Mouse (Mus musculus) kidney, postnatal 0 days (tissue): ENCODE data around the gene Stap1. TPM values are rescaled to one million over a fixed set of nuclear protein-coding genes. Genes with fewer than 3 reads are reported as not detected.

Experiments used
- ATAC-seq: fragments of 200-750 bp; cut with Nextera tagmentation; replicated peaks from 2 replicates; pipeline ENCODE4 v1.8.0; 2017; ENCODE audit warnings: low read depth, moderate number of reproducible peaks, moderate TSS enrichment, moderate library complexity; ENCODE audit not compliant: low FRiP score
- DNase-seq: peaks from one replicate; pipeline ENCODE4 v3.0.0-alpha.2; 2016; ENCODE audit warnings: low spot score
- H3K27ac ChIP-seq: fragments of 300-500 bp; sonication (generic); 2 replicates; pipeline ENCODE4 v1.5.1; 2014; ENCODE audit warnings: mild to moderate bottlenecking
- H3K27me3 ChIP-seq: fragments of 300-500 bp; sonication (generic); 2 replicates; pipeline ENCODE4 v1.6.1; 2014; ENCODE audit warnings: low read length, mixed read lengths; ENCODE audit not compliant: insufficient read depth
- H3K36me3 ChIP-seq: fragments of 300-500 bp; sonication (generic); 2 replicates; pipeline ENCODE4 v1.6.1; 2014; ENCODE audit warnings: low read length, mixed read lengths; ENCODE audit not compliant: insufficient read depth
- H3K4me1 ChIP-seq: fragments of 300-500 bp; sonication (generic); replicated peaks from 2 replicates; pipeline ENCODE4 v1.6.1; 2014; ENCODE audit warnings: antibody characterized with exemption, low read length, mixed read lengths; ENCODE audit not compliant: insufficient read depth
- H3K4me2 ChIP-seq: fragments of 300-500 bp; sonication (generic); 2 replicates; pipeline ENCODE4 v1.6.1; 2014; ENCODE audit warnings: mild to moderate bottlenecking, low read length, moderate library complexity, mixed read lengths
- H3K4me3 ChIP-seq: fragments of 300-500 bp; sonication (generic); replicated peaks from 2 replicates; pipeline ENCODE4 v1.5.1; 2014; ENCODE audit warnings: low read depth, low read length
- H3K9ac ChIP-seq: fragments of 300-500 bp; sonication (generic); 2 replicates; pipeline ENCODE4 v1.6.1; 2014; ENCODE audit warnings: low read depth, low read length
- H3K9me3 ChIP-seq: fragments of 300-500 bp; sonication (generic); replicated peaks from 2 replicates; pipeline ENCODE4 v1.6.1; 2016; ENCODE audit warnings: low read length, inconsistent platforms, mixed read lengths
- CTCF ChIP-seq: IDR thresholded peaks from 2 replicates; pipeline ENCODE4 v1.5.1; 2016; ENCODE audit warnings: antibody characterized with exemption, low read depth, mild to moderate bottlenecking, moderate library complexity
- WGBS: fragments of 180-500 bp; shearing (Covaris S2); extraction: QIAGEN DNeasy Blood & Tissue Kit; methylation state at CpG from one replicate; pipeline ENCODE4 v1.1.7; 2014; 5-methylcytosine and 5-hydroxymethylcytosine counted together
- polyA plus RNA-seq: library from polyadenylated mRNA; unstranded; fragments of >200 nt; fragmentation: Nextera tagmentation; extraction: Ambion mirVana; gene quantifications from 2 replicates; pipeline ENCODE4 v1.2.1, GENCODE M21; 2015

The Stap1 gene
- polyA plus RNA-seq, 1 experiment from 2014 or later, result 0.49 TPM

- no peak for TF ChIP-seq CTCF
- no peak overlapping the region for H3K9ac ChIP-seq
- no peak overlapping the region for H3K4me3 ChIP-seq
- no peak overlapping the region for H3K27ac ChIP-seq
- no peak overlapping the region for H3K4me2 ChIP-seq
- H3K27me3 ChIP-seq, result no peaks in the 10 kb centered on the region
- 83% methylated on average over 3 of the region's 3 CpGs for WGBS
- DNase-seq (no peak), ATAC-seq (no peak)
- H3K36me3 ChIP-seq, result no peaks in the 10 kb centered on the region
- no peaks in the 10 kb centered on the region for H3K9me3 ChIP-seq
- no peaks in the 10 kb centered on the region for H3K4me1 ChIP-seq
Measured at GRCm38 (mm10) chr5:86068451-86068850, 3.1 kb upstream of the Stap1 start.

GRCm38 (mm10) chr5:86069121-86069520 is 2.4 kb upstream of the Stap1 start:
- Histone ChIP-seq H3K9ac (no peak overlapping the region), H3K9me3 (no peaks in the 10 kb centered on the region), H3K4me1 (no peaks in the 10 kb centered on the region), H3K27me3 (no peaks in the 10 kb centered on the region), H3K27ac (no peak overlapping the region), H3K4me2 (no peak overlapping the region), H3K36me3 (no peaks in the 10 kb centered on the region), H3K4me3 (no peak overlapping the region)
- TF ChIP-seq CTCF, result no peak
- ATAC-seq (no peak), DNase-seq (no peak)
- 75% methylated on average over 6 of the region's 6 CpGs for WGBS

- WGBS, result 86% methylated on average over 4 of the region's 4 CpGs
- TF ChIP-seq CTCF, result no peak
- DNase-seq, result no peak
Measured at GRCm38 (mm10) chr5:86072756-86073386, 1.3 kb downstream of the Stap1 start.

GRCm38 (mm10) chr5:86078720-86079334 is 7.3 kb downstream of the Stap1 start:
- no peak overlapping the region for H3K9ac ChIP-seq
- no peak for DNase-seq
- no peaks in the 10 kb centered on the region for H3K4me1 ChIP-seq
- H3K9me3 ChIP-seq, result no peaks in the 10 kb centered on the region
- no peak overlapping the region for H3K27ac ChIP-seq
- 91% methylated on average over 3 of the region's 3 CpGs for WGBS
- H3K36me3 ChIP-seq, result no peaks in the 10 kb centered on the region
- TF ChIP-seq CTCF, result no peak
- no peak overlapping the region for H3K4me3 ChIP-seq
- no peak overlapping the region for H3K4me2 ChIP-seq
- no peak for ATAC-seq
- no peaks in the 10 kb centered on the region for H3K27me3 ChIP-seq

More at GRCm38 (mm10) chr5:86072756-86073386, 1.3 kb downstream of the Stap1 start:
- no peak overlapping the region for H3K27ac ChIP-seq
- no peak overlapping the region for H3K9ac ChIP-seq
- no peak overlapping the region for H3K4me3 ChIP-seq
- no peaks in the 10 kb centered on the region for H3K27me3 ChIP-seq
- ATAC-seq, result no peak
- H3K4me2 ChIP-seq, result no peak overlapping the region
- no peaks in the 10 kb centered on the region for H3K4me1 ChIP-seq
- no peaks in the 10 kb centered on the region for H3K36me3 ChIP-seq
- H3K9me3 ChIP-seq, result no peaks in the 10 kb centered on the region

GRCm38 (mm10) chr5:86083987-86084386 is 12.4 kb downstream of the Stap1 start:
- Histone ChIP-seq H3K27me3 (no peaks in the 10 kb centered on the region), H3K9ac (no peak overlapping the region), H3K9me3 (no peaks in the 10 kb centered on the region), H3K4me2 (no peak overlapping the region), H3K4me1 (no peaks in the 10 kb centered on the region), H3K4me3 (no peak overlapping the region), H3K27ac (no peak overlapping the region), H3K36me3 (no peaks in the 10 kb centered on the region)
- no peak for ATAC-seq
- WGBS, result 75% methylated on average over 6 of the region's 6 CpGs
- DNase-seq, result no peak
- TF ChIP-seq CTCF, result no peak

- no peak for TF ChIP-seq CTCF
- H3K27me3 ChIP-seq, result no peaks in the 10 kb centered on the region
- no peak overlapping the region for H3K4me3 ChIP-seq
- no peaks in the 10 kb centered on the region for H3K36me3 ChIP-seq
- H3K9me3 ChIP-seq, result no peaks in the 10 kb centered on the region
- H3K27ac ChIP-seq, result no peak overlapping the region
- H3K4me2 ChIP-seq, result no peak overlapping the region
- no peak overlapping the region for H3K9ac ChIP-seq
- no peak for ATAC-seq
- no peak for DNase-seq
- no peaks in the 10 kb centered on the region for H3K4me1 ChIP-seq
- WGBS, result 81% methylated on average over 7 of the region's 7 CpGs
Measured at GRCm38 (mm10) chr5:86084979-86085378, 13.4 kb downstream of the Stap1 start.
